Comparison of ENCODE assay signal across 28 mouse cellular contexts in the genomic region with DNA sequence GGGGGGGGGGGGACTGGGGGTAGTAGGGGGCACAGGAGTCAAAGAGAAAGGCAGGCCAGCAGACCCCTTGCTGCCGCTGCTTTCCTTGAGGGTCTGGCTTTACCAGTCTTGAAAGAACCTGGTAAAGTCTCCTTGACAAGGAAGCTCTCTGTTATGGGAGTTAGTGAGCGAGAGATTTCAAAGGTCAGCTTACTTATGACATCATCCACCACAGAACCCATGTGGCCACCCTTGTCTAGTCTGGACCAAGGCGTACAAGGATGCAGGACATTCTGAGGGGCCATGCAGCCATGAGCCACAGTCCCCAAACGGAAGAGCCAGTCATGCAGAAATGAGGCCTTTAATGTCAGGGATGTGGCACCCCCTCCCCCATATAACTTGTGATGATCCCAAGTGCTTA. TPM values are rescaled to one million over a fixed set of nuclear protein-coding genes. Genes with fewer than 3 reads are reported as not detected.
A peak's percentile ranks its signal among the peaks of the same experiment; 100 is the strongest.
DNase-seq lines count a peak whose midpoint lies in the region; ATAC-seq and TF ChIP-seq lines count a peak whose summit lies in the region.
"Had no signal": no experiment of that assay in that cellular context is flagged by ENCODE, and none has a peak within 500 bp of the region (broad histone marks: within the 10 kb centered on the region; RNA-seq: fewer than 3 reads in every experiment).

No protein-coding gene starts in this region.

- TF ChIP-seq CTCF in intestine, postnatal 0 days (IDR thresholded peaks at IDR 0.05; ENCODE audit: low read depth): no peak
- no peak for TF ChIP-seq CTCF in stomach, postnatal 0 days (IDR thresholded peaks at IDR 0.05; ENCODE audit: low read depth)

- H3K36me3 ChIP-seq in kidney, embryonic 16.5 days (ENCODE audit: insufficient read depth, low read length): no peaks in the 10 kb centered on the region
- no peaks in the 10 kb centered on the region for H3K36me3 ChIP-seq in intestine, embryonic 14.5 days (ENCODE audit: control insufficient read depth, insufficient read depth, low read length)
- H3K36me3 ChIP-seq in intestine, postnatal 0 days (ENCODE audit: control insufficient read depth, insufficient read depth): no peaks in the 10 kb centered on the region; the same call in 1 of the 2 replicates
- H3K36me3 ChIP-seq in stomach, postnatal 0 days (ENCODE audit: control insufficient read depth, insufficient read depth, low read length): no peaks in the 10 kb centered on the region
- no peaks in the 10 kb centered on the region for H3K36me3 ChIP-seq in hindbrain, embryonic 12.5 days
- H3K36me3 ChIP-seq: embryonic facial prominence, embryonic 13.5 days; forebrain, embryonic 10.5 days; forebrain, embryonic 15.5 days; heart, embryonic 13.5 days; hindbrain, embryonic 15.5 days; limb, embryonic 15.5 days; midbrain, embryonic 10.5 days had no signal

- ATAC-seq in kidney, embryonic 16.5 days (ENCODE audit: low FRiP score, low TSS enrichment): 0 out of 2 replicates have a peak, but pooled peaks have one; percentile 3
- peak; percentile 41; the same call in 1 of the 2 replicates for ATAC-seq in intestine, embryonic 14.5 days (replicated peaks; ENCODE audit: low FRiP score, low TSS enrichment, low read depth)
- ATAC-seq in intestine, postnatal 0 days: peak; percentile 57
- peak; percentile 68 for ATAC-seq in stomach, postnatal 0 days (ENCODE audit: low FRiP score, low TSS enrichment)
- ATAC-seq in hindbrain, embryonic 12.5 days (ENCODE audit: low FRiP score): no peak
- ATAC-seq in megakaryocyte, adult 5-6 weeks (ENCODE audit: poor library complexity, severe bottlenecking): no peak
- ATAC-seq: forebrain, embryonic 15.5 days; inflammation-experienced regulatory T-cells, adult 6 months; Patski had no signal

- H3K27me3 ChIP-seq in kidney, embryonic 16.5 days (ENCODE audit: insufficient read depth, low read length): no peaks in the 10 kb centered on the region
- no peaks in the 10 kb centered on the region for H3K27me3 ChIP-seq in intestine, embryonic 14.5 days (replicated peaks; ENCODE audit: control insufficient read depth, insufficient read depth, low read length)
- no peaks in the 10 kb centered on the region for H3K27me3 ChIP-seq in intestine, postnatal 0 days (replicated peaks; ENCODE audit: control insufficient read depth, insufficient read depth, low read length)
- no peaks in the 10 kb centered on the region for H3K27me3 ChIP-seq in stomach, postnatal 0 days (ENCODE audit: control insufficient read depth, insufficient read depth, low read length)
- H3K27me3 ChIP-seq in hindbrain, embryonic 12.5 days: peaks cover 13% of the 10 kb centered on the region; the same call in 1 of the 2 replicates
- H3K27me3 ChIP-seq: embryonic facial prominence, embryonic 13.5 days; forebrain, embryonic 15.5 days; Patski had no signal

- H3K9ac ChIP-seq in kidney, embryonic 16.5 days (replicated peaks; ENCODE audit: low read length): no peak overlapping the region
- no peak overlapping the region for H3K9ac ChIP-seq in intestine, embryonic 14.5 days (ENCODE audit: low read length)
- H3K9ac ChIP-seq in intestine, postnatal 0 days (ENCODE audit: low read depth, low read length): no peak overlapping the region
- H3K9ac ChIP-seq in stomach, postnatal 0 days (ENCODE audit: low read length): no peak overlapping the region
- no peak overlapping the region for H3K9ac ChIP-seq in hindbrain, embryonic 12.5 days
- H3K9ac ChIP-seq: embryonic facial prominence, embryonic 13.5 days; forebrain, embryonic 15.5 days; heart, embryonic 13.5 days; hindbrain, embryonic 15.5 days; limb, embryonic 15.5 days; liver, embryonic 14.5 days; lung, embryonic 14.5 days had no signal

- peaks cover 24% of the 10 kb centered on the region; the same call in 1 of the 2 replicates for H3K4me1 ChIP-seq in kidney, embryonic 16.5 days (ENCODE audit: insufficient read depth, low read length)
- H3K4me1 ChIP-seq in intestine, embryonic 14.5 days (replicated peaks; ENCODE audit: control insufficient read depth, insufficient read depth, low read length): peaks cover 5% of the 10 kb centered on the region; the same call in 1 of the 2 replicates
- H3K4me1 ChIP-seq in intestine, postnatal 0 days (replicated peaks; ENCODE audit: control insufficient read depth, insufficient read depth, low read length): peaks cover 18% of the 10 kb centered on the region; the same call in 1 of the 2 replicates
- peaks cover 10% of the 10 kb centered on the region for H3K4me1 ChIP-seq in stomach, postnatal 0 days (replicated peaks; ENCODE audit: control insufficient read depth, insufficient read depth)
- H3K4me1 ChIP-seq in hindbrain, embryonic 12.5 days: peaks cover 12% of the 10 kb centered on the region
- H3K4me1 ChIP-seq: forebrain, embryonic 15.5 days had no signal

- TF ChIP-seq EP300 in stomach, postnatal 0 days (optimal IDR thresholded peaks at IDR 0.05): no peak

- no peaks in the 10 kb centered on the region for H3K9me3 ChIP-seq in kidney, embryonic 16.5 days (ENCODE audit: low read length)
- H3K9me3 ChIP-seq in intestine, embryonic 14.5 days (ENCODE audit: control insufficient read depth, low read length): no peaks in the 10 kb centered on the region
- no peaks in the 10 kb centered on the region for H3K9me3 ChIP-seq in intestine, postnatal 0 days (ENCODE audit: control insufficient read depth)
- no peaks in the 10 kb centered on the region for H3K9me3 ChIP-seq in stomach, postnatal 0 days (ENCODE audit: control insufficient read depth, low read length)
- H3K9me3 ChIP-seq in hindbrain, embryonic 12.5 days (replicated peaks): no peaks in the 10 kb centered on the region
- H3K9me3 ChIP-seq: embryonic facial prominence, embryonic 13.5 days; forebrain, embryonic 10.5 days; forebrain, embryonic 15.5 days; heart, embryonic 13.5 days; hindbrain, embryonic 15.5 days; limb, embryonic 15.5 days; midbrain, embryonic 10.5 days had no signal

- 69% methylated on average over 4 of the region's 4 CpGs for WGBS in kidney, embryonic 16.5 days
- WGBS in intestine, embryonic 14.5 days: 69% methylated on average over 4 of the region's 4 CpGs
- WGBS in intestine, postnatal 0 days: 38% methylated on average over 4 of the region's 4 CpGs
- 47% methylated on average over 4 of the region's 4 CpGs for WGBS in stomach, postnatal 0 days
- 70% methylated on average over 4 of the region's 4 CpGs for WGBS in hindbrain, embryonic 12.5 days

- no peak overlapping the region for H3K27ac ChIP-seq in kidney, embryonic 16.5 days (ENCODE audit: low read length)
- H3K27ac ChIP-seq in intestine, embryonic 14.5 days (ENCODE audit: low read depth): no peak overlapping the region
- H3K27ac ChIP-seq in intestine, postnatal 0 days (ENCODE audit: low read depth, low read length): peak overlapping the region; percentile 77; the same call in 1 of the 2 replicates
- H3K27ac ChIP-seq in stomach, postnatal 0 days (replicated peaks): peak overlapping the region; percentile 53
- no peak overlapping the region for H3K27ac ChIP-seq in hindbrain, embryonic 12.5 days
- H3K27ac ChIP-seq: embryonic facial prominence, embryonic 13.5 days; forebrain, embryonic 10.5 days; forebrain, embryonic 15.5 days; heart, embryonic 13.5 days; hindbrain, embryonic 15.5 days; limb, embryonic 15.5 days; liver, embryonic 14.5 days had no signal

- no peak for DNase-seq in kidney, adult 9 months
- DNase-seq in intestine, embryonic 14.5 days (ENCODE audit: low spot score): no peak
- DNase-seq in stomach, postnatal 0 days (ENCODE audit: low spot score): no peak
- DNase-seq: adrenal gland, postnatal 25 days; cerebellum, adult 11-12 months; cerebellum, adult 9-11 months; heart, postnatal 10 days; kidney, postnatal 10 days; left cerebral cortex, postnatal 4 days; lung, embryonic 14.5 days; lung, postnatal 14 days; thymus, adult 18-20 months; thymus, postnatal 25 days had no signal

- no peak overlapping the region for H3K4me2 ChIP-seq in kidney, embryonic 16.5 days (replicated peaks; ENCODE audit: low read depth, low read length)
- H3K4me2 ChIP-seq in intestine, embryonic 14.5 days (ENCODE audit: low read length): no peak overlapping the region
- no peak overlapping the region for H3K4me2 ChIP-seq in intestine, postnatal 0 days (replicated peaks; ENCODE audit: low read depth)
- H3K4me2 ChIP-seq in stomach, postnatal 0 days (replicated peaks; ENCODE audit: low read depth): no peak overlapping the region
- H3K4me2 ChIP-seq in hindbrain, embryonic 12.5 days (replicated peaks): no peak overlapping the region
- H3K4me2 ChIP-seq: embryonic facial prominence, embryonic 13.5 days; forebrain, embryonic 15.5 days; heart, embryonic 13.5 days; hindbrain, embryonic 15.5 days; limb, embryonic 15.5 days; lung, embryonic 14.5 days had no signal

- no peak overlapping the region for H3K4me3 ChIP-seq in kidney, embryonic 16.5 days (ENCODE audit: low read length)
- H3K4me3 ChIP-seq in intestine, embryonic 14.5 days (ENCODE audit: low read depth, low read length): no peak overlapping the region
- no peak overlapping the region for H3K4me3 ChIP-seq in intestine, postnatal 0 days (ENCODE audit: low read depth, low read length)
- H3K4me3 ChIP-seq in stomach, postnatal 0 days (ENCODE audit: low read depth, low read length): no peak overlapping the region
- no peak overlapping the region for H3K4me3 ChIP-seq in hindbrain, embryonic 12.5 days
- H3K4me3 ChIP-seq: embryonic facial prominence, embryonic 13.5 days; forebrain, embryonic 10.5 days; forebrain, embryonic 15.5 days; heart, embryonic 13.5 days; hindbrain, embryonic 15.5 days; limb, embryonic 15.5 days; midbrain, embryonic 10.5 days had no signal

RNA-seq across cellular contexts. Expression of gene Clmn, which starts 20.6 kb away (rescaled TPM):
- polyA plus RNA-seq in kidney, embryonic 16.5 days (2015; fragmentation: Nextera tagmentation; extraction: Ambion mirVana): 5.0 and 5.1 TPM in 2 replicates
- polyA plus RNA-seq in intestine, embryonic 14.5 days (2014; fragmentation: Nextera tagmentation; extraction: Ambion mirVana): 3.4 and 4.0 TPM in 2 replicates
- 8.8 and 9.3 TPM in 2 replicates for polyA plus RNA-seq in intestine, postnatal 0 days (2015; fragmentation: Nextera tagmentation; extraction: Ambion mirVana)
- polyA plus RNA-seq in stomach, postnatal 0 days (2015; fragmentation: Nextera tagmentation; extraction: Ambion mirVana): 5.5 and 8.0 TPM in 2 replicates
- polyA plus RNA-seq in hindbrain, embryonic 12.5 days (2016; fragmentation: Nextera tagmentation; extraction: Ambion mirVana): 2.8 and 4.1 TPM in 2 replicates
- 0.22 and 0.46 TPM in 2 replicates for total RNA-seq in megakaryocyte, adult 5-6 weeks (2015)
- total RNA-seq in megakaryocyte, adult 5-6 weeks (2017): 0.04 TPM in 1 of 2 replicates, not detected in the other
- total RNA-seq: MEL had no signal

Comparison
In these comparisons a context has a peak if more than half of its experiments do, and no peak if none do; other contexts are left out.
1. H3K27ac ChIP-seq: peak in intestine, postnatal 0 days (single experiment) and stomach, postnatal 0 days (single experiment); none in kidney, embryonic 16.5 days (single experiment), intestine, embryonic 14.5 days (single experiment) and hindbrain, embryonic 12.5 days (single experiment).
2. ATAC-seq: peak in kidney, embryonic 16.5 days (single experiment), intestine, embryonic 14.5 days (single experiment), intestine, postnatal 0 days (single experiment) and stomach, postnatal 0 days (single experiment); none in hindbrain, embryonic 12.5 days (single experiment) and megakaryocyte, adult 5-6 weeks (single experiment).